Mouse (Mus musculus) kidney, postnatal 0 days (tissue): Measurements from ENCODE around the gene Hist1h4d. TPM values are rescaled to one million over a fixed set of nuclear protein-coding genes. Genes with fewer than 3 reads are reported as not detected.

ENCODE experiments used
- ATAC-seq: fragments of 200-750 bp; cut with Nextera tagmentation; replicated peaks from 2 replicates; pipeline ENCODE4 v1.8.0; 2017; ENCODE audit warnings: low read depth, moderate number of reproducible peaks, moderate TSS enrichment, moderate library complexity; ENCODE audit not compliant: low FRiP score
- DNase-seq: peaks from one replicate; pipeline ENCODE4 v3.0.0-alpha.2; 2016; ENCODE audit warnings: low spot score
- H3K27ac ChIP-seq: fragments of 300-500 bp; sonication (generic); 2 replicates; pipeline ENCODE4 v1.5.1; 2014; ENCODE audit warnings: mild to moderate bottlenecking
- H3K27me3 ChIP-seq: fragments of 300-500 bp; sonication (generic); 2 replicates; pipeline ENCODE4 v1.6.1; 2014; ENCODE audit warnings: low read length, mixed read lengths; ENCODE audit not compliant: insufficient read depth
- H3K36me3 ChIP-seq: fragments of 300-500 bp; sonication (generic); 2 replicates; pipeline ENCODE4 v1.6.1; 2014; ENCODE audit warnings: low read length, mixed read lengths; ENCODE audit not compliant: insufficient read depth
- H3K4me1 ChIP-seq: fragments of 300-500 bp; sonication (generic); replicated peaks from 2 replicates; pipeline ENCODE4 v1.6.1; 2014; ENCODE audit warnings: antibody characterized with exemption, low read length, mixed read lengths; ENCODE audit not compliant: insufficient read depth
- H3K4me2 ChIP-seq: fragments of 300-500 bp; sonication (generic); 2 replicates; pipeline ENCODE4 v1.6.1; 2014; ENCODE audit warnings: mild to moderate bottlenecking, low read length, moderate library complexity, mixed read lengths
- H3K4me3 ChIP-seq: fragments of 300-500 bp; sonication (generic); replicated peaks from 2 replicates; pipeline ENCODE4 v1.5.1; 2014; ENCODE audit warnings: low read depth, low read length
- H3K9ac ChIP-seq: fragments of 300-500 bp; sonication (generic); 2 replicates; pipeline ENCODE4 v1.6.1; 2014; ENCODE audit warnings: low read depth, low read length
- H3K9me3 ChIP-seq: fragments of 300-500 bp; sonication (generic); replicated peaks from 2 replicates; pipeline ENCODE4 v1.6.1; 2016; ENCODE audit warnings: low read length, inconsistent platforms, mixed read lengths
- CTCF ChIP-seq: IDR thresholded peaks from 2 replicates; pipeline ENCODE4 v1.5.1; 2016; ENCODE audit warnings: antibody characterized with exemption, low read depth, mild to moderate bottlenecking, moderate library complexity
- WGBS: fragments of 180-500 bp; shearing (Covaris S2); extraction: QIAGEN DNeasy Blood & Tissue Kit; methylation state at CpG from one replicate; pipeline ENCODE4 v1.1.7; 2014; 5-methylcytosine and 5-hydroxymethylcytosine counted together
- polyA plus RNA-seq: library from polyadenylated mRNA; unstranded; fragments of >200 nt; fragmentation: Nextera tagmentation; extraction: Ambion mirVana; gene quantifications from 2 replicates; pipeline ENCODE4 v1.2.1, GENCODE M21; 2015

The Hist1h4d gene
- polyA plus RNA-seq, 1 experiment from 2014 or later: 77.0 TPM

DNA sequence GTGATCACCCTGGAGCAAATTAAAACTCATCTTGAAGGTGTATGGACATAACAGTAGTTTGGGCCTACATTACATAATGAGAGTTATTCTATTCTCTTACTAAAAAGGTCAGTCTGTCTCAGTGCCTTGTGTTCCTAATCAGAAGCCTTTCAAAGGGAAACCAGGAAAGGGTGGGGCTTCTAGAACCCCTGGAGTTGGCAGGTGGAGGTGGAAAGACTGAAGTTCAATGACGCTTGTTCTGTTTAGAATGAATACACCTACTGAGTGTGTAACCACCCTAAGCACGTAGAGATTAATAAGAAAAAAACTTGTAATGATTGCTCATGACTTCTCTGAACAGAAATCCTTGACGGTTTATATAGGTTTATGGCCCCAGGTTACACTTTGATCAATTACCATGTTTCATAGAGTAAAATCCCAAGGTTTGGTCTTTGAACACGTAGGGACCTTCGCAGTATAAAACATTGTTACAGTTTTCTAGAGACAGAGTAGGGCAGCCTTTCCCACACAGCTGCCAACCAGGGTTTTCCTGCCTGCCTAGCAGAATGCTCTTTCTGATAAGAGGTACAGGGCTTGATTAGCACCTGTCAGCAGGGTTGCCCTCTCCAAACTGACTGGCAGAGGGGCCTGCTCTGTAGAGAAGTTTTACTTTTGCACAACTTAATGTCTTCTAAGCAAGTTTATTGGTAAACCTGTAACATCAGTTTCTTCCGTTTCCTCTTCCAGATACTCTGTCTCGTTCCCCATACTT lies 14.4 kb downstream of the Hist1h4d start:
- Histone ChIP-seq H3K4me2 (no peak overlapping the region), H3K9me3 (no peaks in the 10 kb centered on the region), H3K4me1 (peaks cover 4% of the 10 kb centered on the region; the same call in 1 of the 2 replicates), H3K4me3 (no peak overlapping the region), H3K27me3 (no peaks in the 10 kb centered on the region), H3K36me3 (no peaks in the 10 kb centered on the region), H3K27ac (no peak overlapping the region), H3K9ac (no peak overlapping the region)
- TF ChIP-seq CTCF: no peak
- 81% methylated on average over 7 of the region's 7 CpGs for WGBS
- DNase-seq: no peak
- no peak for ATAC-seq

DNA sequence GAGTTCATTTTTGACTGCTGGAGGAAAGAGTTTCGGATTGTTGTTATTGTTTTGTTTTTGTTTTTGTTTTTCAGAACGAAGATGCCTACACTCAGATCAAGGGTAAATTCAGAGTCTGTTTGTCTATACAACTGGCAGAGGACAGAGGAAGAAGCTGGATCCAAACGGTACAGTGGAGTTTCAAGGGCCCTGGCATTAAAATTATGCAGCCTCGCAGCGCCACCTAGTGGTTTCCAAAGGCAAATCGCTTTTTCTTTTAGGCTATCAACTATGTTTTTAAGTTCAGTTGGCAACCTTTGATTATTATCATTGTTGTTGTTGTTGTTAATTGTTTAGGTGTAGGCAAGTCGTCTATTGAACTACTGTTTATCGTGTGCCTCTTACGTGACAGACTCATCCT lies 16.6 kb downstream of the Hist1h4d start:
- H3K36me3 ChIP-seq: no peaks in the 10 kb centered on the region
- H3K4me2 ChIP-seq: no peak overlapping the region
- peak; percentile 94 for TF ChIP-seq CTCF
- no peak overlapping the region for H3K4me3 ChIP-seq
- ATAC-seq: 0 out of 2 replicates have a peak, but pooled peaks have one; percentile 40
- no peak overlapping the region for H3K27ac ChIP-seq
- DNase-seq: peak; percentile 94
- no peak overlapping the region for H3K9ac ChIP-seq
- no peaks in the 10 kb centered on the region for H3K27me3 ChIP-seq
- 7% methylated on average over 9 of the region's 9 CpGs for whole genome bisulfite sequencing
- H3K9me3 ChIP-seq: no peaks in the 10 kb centered on the region
- no peaks in the 10 kb centered on the region for H3K4me1 ChIP-seq

DNA sequence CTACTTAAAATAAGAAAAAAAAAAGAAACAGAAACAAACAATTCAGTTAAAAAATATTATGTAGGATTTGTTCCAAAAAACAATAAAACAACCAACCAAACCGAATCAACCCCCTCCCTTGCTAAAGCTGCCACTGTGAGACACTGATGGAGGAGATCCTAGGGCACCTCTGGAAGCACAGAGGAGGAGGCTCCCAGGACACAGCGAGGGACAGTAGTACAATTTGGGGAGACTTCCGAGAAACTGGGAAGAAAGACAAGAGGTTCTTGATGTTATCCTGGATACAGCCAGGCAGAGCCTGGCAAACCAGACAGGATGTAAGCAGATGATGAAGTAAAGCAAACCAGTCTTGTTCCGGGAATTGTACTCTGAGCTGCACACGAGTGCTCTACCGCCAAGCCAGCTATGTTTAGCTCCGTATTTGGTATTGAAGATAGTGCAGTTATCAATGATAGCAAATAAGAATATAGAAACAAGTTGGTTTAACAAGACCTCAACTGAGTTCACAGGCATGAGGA lies 21.8 kb downstream of the Hist1h4d start:
- Histone ChIP-seq H3K9me3 (no peaks in the 10 kb centered on the region), H3K4me3 (no peak overlapping the region), H3K9ac (no peak overlapping the region), H3K27ac (no peak overlapping the region), H3K36me3 (no peaks in the 10 kb centered on the region), H3K4me1 (no peaks in the 10 kb centered on the region), H3K4me2 (no peak overlapping the region), H3K27me3 (no peaks in the 10 kb centered on the region)
- DNase-seq (peak; percentile 26), ATAC-seq (no peak)
- WGBS: 71% methylated on average over 7 of the region's 7 CpGs
- TF ChIP-seq CTCF: no peak

DNA sequence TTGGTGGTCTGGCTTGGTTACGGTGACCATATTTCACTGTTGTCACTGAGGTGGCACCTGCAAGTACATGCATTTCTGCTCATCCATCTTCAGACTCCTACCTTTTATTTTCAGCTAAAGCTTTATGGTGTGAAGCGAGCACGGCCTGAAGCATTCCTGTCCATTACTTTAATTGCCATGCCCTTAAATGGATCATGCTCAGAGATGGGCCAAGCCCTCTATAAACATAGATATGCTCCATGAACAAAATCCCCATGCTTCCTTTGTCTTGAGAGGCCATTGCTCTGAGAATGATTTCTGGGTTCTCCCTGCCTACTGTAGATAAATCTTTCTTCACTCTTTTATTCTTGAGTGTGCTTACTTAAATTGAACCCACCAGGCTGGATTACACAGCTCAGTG lies 23.1 kb downstream of the Hist1h4d start:
- DNase-seq (peak; percentile 51), ATAC-seq (no peak)
- Histone ChIP-seq H3K36me3 (no peaks in the 10 kb centered on the region), H3K4me2 (no peak overlapping the region), H3K4me1 (no peaks in the 10 kb centered on the region), H3K4me3 (no peak overlapping the region), H3K9ac (no peak overlapping the region), H3K9me3 (no peaks in the 10 kb centered on the region), H3K27me3 (no peaks in the 10 kb centered on the region), H3K27ac (no peak overlapping the region)
- TF ChIP-seq CTCF: no peak
- WGBS: 33% methylated on average over 3 of the region's 3 CpGs

DNA sequence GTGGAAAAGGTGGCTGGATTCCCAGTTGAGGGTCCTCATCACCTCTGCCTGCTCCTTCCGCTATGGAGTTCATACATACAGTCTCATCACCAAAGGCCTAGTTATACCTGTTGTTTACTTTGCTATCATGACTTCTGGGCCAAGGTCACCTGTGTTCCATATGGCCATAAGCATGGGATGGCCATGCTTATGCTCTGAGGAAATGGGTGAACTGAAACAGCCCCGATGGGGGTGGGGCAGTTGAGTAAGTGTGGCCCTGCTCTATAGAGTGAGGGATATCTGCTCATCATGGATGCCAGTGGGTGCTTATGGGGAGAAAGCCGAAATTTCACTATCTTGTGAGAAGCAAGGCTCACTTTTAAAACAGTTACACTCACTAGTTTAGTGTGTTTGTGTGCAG lies 23.7 kb downstream of the Hist1h4d start:
- TF ChIP-seq CTCF: no peak
- no peak overlapping the region for H3K4me3 ChIP-seq
- DNase-seq (no peak), ATAC-seq (no peak)
- H3K36me3 ChIP-seq: no peaks in the 10 kb centered on the region
- no peak overlapping the region for H3K9ac ChIP-seq
- no peaks in the 10 kb centered on the region for H3K4me1 ChIP-seq
- no peak overlapping the region for H3K27ac ChIP-seq
- no peaks in the 10 kb centered on the region for H3K27me3 ChIP-seq
- no peak overlapping the region for H3K4me2 ChIP-seq
- 91% methylated on average over 3 of the region's 3 CpGs for WGBS
- H3K9me3 ChIP-seq: no peaks in the 10 kb centered on the region

DNA sequence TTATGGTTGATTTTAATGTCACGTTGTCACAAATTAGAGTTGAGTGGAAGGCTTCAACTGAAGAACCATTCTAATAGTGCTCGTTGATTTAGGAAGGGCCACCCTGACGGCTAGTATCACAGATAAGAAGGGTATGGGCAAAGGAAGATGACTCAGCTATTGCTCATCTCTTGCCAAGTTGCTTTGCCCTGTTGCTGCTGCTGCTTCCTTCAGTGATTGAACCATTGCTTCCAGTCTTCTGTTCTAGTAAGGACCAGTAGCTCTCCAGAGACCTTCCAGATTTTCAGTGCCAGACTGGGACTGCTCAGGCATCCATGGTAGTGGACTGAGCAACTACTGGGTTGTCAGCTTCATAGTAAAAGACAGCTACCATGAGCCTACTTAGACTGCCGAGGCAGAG lies 27.8 kb downstream of the Hist1h4d start:
- no peak overlapping the region for H3K4me2 ChIP-seq
- no peak overlapping the region for H3K9ac ChIP-seq
- no peaks in the 10 kb centered on the region for H3K9me3 ChIP-seq
- ATAC-seq: no peak
- WGBS: 70% methylated on average over 4 of the region's 4 CpGs
- H3K27ac ChIP-seq: no peak overlapping the region
- no peak for TF ChIP-seq CTCF
- no peaks in the 10 kb centered on the region for H3K36me3 ChIP-seq
- H3K4me3 ChIP-seq: no peak overlapping the region
- no peak for DNase-seq
- no peaks in the 10 kb centered on the region for H3K4me1 ChIP-seq
- H3K27me3 ChIP-seq: no peaks in the 10 kb centered on the region
